Mouse (Mus musculus): Measurements from ENCODE around the gene Crx. TPM values are rescaled to one million over a fixed set of nuclear protein-coding genes. Genes with fewer than 3 reads are reported as not detected.

Crx gene
- not detected in 2 replicates for polyA plus RNA-seq (2015; fragmentation: Nextera tagmentation; extraction: Ambion mirVana)

GRCm38 (mm10) chr7:15879756-15880155 is at the start of gene Crx:
Gene Crx (minus strand): TSS chr7:15879968.

GRCm38 (mm10) chr7:15922220-15922773 is 42.5 kb upstream of the Crx start, which contains the start of gene Selenow:
Gene Selenow (minus strand): TSS chr7:15922402.

GRCm38 (mm10) chr7:15882317-15882716 is 2.5 kb upstream of the Crx start, which contains the start of gene Crxos:
Gene Crxos (plus strand): TSS chr7:15882617.

GRCm38 (mm10) chr7:15839578-15839977 is 40.2 kb downstream of the Crx start, which contains the start of gene Obox6:
Gene Obox6 (minus strand): TSS chr7:15839678.

Other genes with a start within 250 kb of the Crx start
- not detected in 2 replicates for gene Obox3, start 240.1 kb downstream of the Crx start, polyA plus RNA-seq (2015; fragmentation: Nextera tagmentation; extraction: Ambion mirVana)
- not detected in 2 replicates for gene Obox5, start 129.8 kb downstream of the Crx start, polyA plus RNA-seq (2015; fragmentation: Nextera tagmentation; extraction: Ambion mirVana)
- not detected in 2 replicates for gene Obox6, start 40.3 kb downstream of the Crx start, polyA plus RNA-seq (2015; fragmentation: Nextera tagmentation; extraction: Ambion mirVana)
- not detected in 2 replicates for gene Crxos, start 2.6 kb upstream of the Crx start, polyA plus RNA-seq (2015; fragmentation: Nextera tagmentation; extraction: Ambion mirVana)
- 473 and 484 TPM in 2 replicates for gene Selenow, start 42.4 kb upstream of the Crx start, polyA plus RNA-seq (2015; fragmentation: Nextera tagmentation; extraction: Ambion mirVana)
- gene Nop53, start 66.1 kb upstream of the Crx start, polyA plus RNA-seq (2015; fragmentation: Nextera tagmentation; extraction: Ambion mirVana): 162 TPM in 2 replicates
- gene Ehd2, start 87.6 kb upstream of the Crx start, polyA plus RNA-seq (2015; fragmentation: Nextera tagmentation; extraction: Ambion mirVana): 10.6 and 11.5 TPM in 2 replicates
- 2.6 and 3.5 TPM in 2 replicates for gene Bicra, start 168.0 kb upstream of the Crx start, polyA plus RNA-seq (2015; fragmentation: Nextera tagmentation; extraction: Ambion mirVana)
- not detected in 2 replicates for gene Zfp541, start 181.8 kb upstream of the Crx start, polyA plus RNA-seq (2015; fragmentation: Nextera tagmentation; extraction: Ambion mirVana)
- 158 and 168 TPM in 2 replicates for gene Napa, start 218.5 kb upstream of the Crx start, polyA plus RNA-seq (2015; fragmentation: Nextera tagmentation; extraction: Ambion mirVana)
- gene Kptn, start 239.9 kb upstream of the Crx start, polyA plus RNA-seq (2015; fragmentation: Nextera tagmentation; extraction: Ambion mirVana): 10.9 and 12.9 TPM in 2 replicates
- not detected in 2 replicates for gene Slc8a2, start 249.9 kb upstream of the Crx start, polyA plus RNA-seq (2015; fragmentation: Nextera tagmentation; extraction: Ambion mirVana)

Data from spleen, postnatal 0 days (tissue).